Mouse (Mus musculus) brain, embryonic 14.5 days (tissue): ENCODE data around the gene Gabarapl2.

Source experiments
- CTCF ChIP-seq: fragments of 200-500 bp; IDR thresholded peaks from 2 replicates; pipeline ENCODE4 v1.5.1; 2012; ENCODE audit warnings: inconsistent platforms, mild to moderate bottlenecking, moderate library complexity, borderline replicate concordance; ENCODE audit not compliant: insufficient read depth, insufficient read length; ENCODE audit errors: extremely low read depth
- POLR2A ChIP-seq: fragments of 200-500 bp; IDR thresholded peaks from 2 replicates; pipeline ENCODE4 v1.6.1; 2012; ENCODE audit warnings: mild to moderate bottlenecking, inconsistent platforms, borderline replicate concordance; ENCODE audit not compliant: poor library complexity, insufficient read depth, insufficient read length, severe bottlenecking; ENCODE audit errors: extremely low read depth

- no peak for TF ChIP-seq POLR2A
- no peak for TF ChIP-seq CTCF
These were observed 10.8 kb downstream of the Gabarapl2 start for GRCm38 (mm10) chr8:111951317-111951716.
